Mouse (Mus musculus) spleen, adult 12 weeks (tissue): ENCODE results near the gene Dcpp2.
"Not testable (repeated sequence)": the region's sequence is repeated elsewhere in the genome, so short reads cannot be mapped to it uniquely, and the experiment has no call there.

Source experiments
- DNase-seq: peaks from one replicate; pipeline ENCODE4 v3.0.0; 2022; ENCODE audit warnings: low spot score

Dcpp2 gene

DNA sequence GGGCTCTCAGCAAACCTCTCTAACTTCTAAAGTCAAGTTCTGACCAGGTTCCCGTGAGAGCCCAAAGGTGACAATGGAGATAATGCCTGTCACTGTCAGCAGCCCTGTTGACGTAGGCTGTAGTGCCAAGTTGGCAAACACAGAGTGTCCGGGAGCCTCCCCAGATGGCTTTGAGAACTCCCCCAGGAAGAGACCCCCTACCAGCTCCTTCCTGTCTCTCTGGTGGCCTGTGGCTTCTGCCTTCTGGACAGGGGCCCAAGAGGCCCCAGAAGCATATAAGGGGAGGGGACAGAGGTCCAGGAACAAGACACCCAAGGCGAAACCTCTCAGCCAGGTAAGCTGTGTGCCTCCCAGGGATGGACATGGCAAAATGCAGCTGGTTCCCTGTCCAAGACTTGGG is at the start of gene Dcpp2, which contains the start of gene Dcpp1:
Gene Dcpp2 (plus strand): TSS at position 305 of the 400 bp plus-strand sequence.
Gene Dcpp1 (plus strand): TSS at position 301 of the 400 bp plus-strand sequence.
- DNase-seq: not testable (repeated sequence)

DNA sequence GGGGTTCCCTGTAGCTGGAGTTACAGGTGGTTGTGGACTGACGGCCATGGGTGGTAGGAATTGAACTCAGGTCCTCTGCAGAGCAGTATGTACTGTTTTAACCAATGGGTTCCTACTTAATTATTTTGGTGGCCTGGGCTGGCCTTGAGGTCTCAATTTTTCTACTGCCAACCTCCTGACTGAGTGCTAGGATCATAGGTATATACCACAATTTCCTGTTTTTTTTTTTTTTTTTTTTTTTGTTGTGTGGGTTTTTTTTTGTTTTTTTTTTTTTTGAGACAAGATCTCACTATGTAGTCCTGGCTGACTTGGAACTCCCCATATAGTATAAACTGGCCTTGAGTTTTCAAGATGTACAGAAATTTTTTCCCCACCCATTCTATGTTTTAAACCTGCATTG is 49.5 kb upstream of the Dcpp2 start:
- DNase-seq: no peak

DNA sequence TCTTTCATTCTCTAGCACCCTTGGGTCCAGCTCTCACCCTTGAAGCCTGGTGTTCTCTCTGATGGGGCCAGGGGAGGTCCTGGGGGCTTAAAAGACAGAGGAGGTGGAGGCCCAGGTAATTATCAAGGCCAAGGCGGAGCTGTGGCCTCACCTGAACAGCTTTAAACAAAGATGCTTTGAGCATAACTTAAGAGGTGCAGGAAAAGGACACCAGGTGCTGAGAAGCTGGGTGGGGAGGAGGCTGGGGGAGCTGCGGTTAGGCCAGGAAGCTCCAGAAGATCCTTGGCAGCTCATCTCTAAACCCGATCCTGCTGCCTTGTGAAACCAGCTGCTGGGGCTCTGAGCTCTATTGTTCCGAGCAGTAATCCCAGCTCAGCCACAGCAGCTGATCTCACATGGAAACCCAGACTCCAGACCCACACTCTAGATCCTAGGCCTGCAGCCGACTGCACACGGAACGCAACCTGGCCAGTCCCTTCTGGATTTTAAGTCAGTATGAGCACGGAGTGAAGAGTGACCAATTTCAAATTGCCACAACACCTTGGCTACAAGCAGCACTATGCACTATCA is 44.6 kb upstream of the Dcpp2 start, which contains the start of gene Prss33:
Gene Prss33 (minus strand): TSS at position 51 of the 570 bp plus-strand sequence.
- DNase-seq: no peak

DNA sequence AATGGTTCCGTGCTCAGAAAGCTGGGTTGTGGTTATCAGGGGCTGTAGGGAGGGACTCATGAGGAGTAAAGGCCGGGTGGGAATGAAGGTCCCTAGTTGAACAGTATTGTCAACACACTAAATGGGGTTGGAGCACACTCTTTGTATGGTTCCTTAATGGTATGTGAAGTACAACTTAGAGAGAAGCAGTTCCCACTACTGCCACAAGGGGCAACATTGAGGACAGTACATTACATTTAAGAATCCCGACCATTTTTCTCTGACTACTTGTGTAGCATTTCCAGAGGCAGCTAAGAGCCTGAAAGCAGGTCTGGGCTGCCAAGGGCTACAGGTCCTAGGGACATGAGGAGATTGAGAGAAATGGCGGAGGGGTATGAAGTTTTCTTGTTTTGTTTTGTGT is 39.5 kb upstream of the Dcpp2 start:
- peak; percentile 36 for DNase-seq

DNA sequence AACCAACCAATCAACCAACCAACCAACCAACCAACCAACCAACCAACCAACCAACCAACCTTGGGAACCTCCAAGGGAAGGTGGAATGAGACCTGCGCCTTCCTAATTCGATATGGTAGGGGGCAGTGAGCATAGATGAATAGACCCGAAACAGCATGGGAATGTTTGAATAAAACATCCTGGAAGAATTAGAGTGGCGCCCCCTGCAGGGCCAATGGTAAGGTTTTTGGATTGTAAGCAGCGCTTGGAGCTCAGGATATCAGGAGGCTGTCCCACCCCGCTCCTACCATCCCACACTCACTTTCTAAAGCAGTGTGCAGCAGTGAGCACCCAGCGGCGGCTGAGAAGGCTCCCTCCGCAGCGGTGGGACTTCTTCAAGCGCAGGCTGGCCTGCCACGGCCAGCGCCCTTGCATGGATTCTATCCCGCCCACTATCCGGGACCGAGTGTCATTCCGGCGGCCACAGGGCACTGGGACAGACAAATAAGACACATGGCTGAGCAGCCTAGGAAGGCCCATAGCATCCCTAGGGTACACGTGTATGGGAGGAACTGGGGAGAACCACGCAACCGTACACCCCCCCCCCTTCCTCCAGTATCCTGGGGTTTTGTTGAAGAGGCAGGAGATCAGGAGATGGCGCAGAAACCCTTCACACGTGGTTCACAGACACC is 37.4 kb upstream of the Dcpp2 start:
- no peak for DNase-seq

DNA sequence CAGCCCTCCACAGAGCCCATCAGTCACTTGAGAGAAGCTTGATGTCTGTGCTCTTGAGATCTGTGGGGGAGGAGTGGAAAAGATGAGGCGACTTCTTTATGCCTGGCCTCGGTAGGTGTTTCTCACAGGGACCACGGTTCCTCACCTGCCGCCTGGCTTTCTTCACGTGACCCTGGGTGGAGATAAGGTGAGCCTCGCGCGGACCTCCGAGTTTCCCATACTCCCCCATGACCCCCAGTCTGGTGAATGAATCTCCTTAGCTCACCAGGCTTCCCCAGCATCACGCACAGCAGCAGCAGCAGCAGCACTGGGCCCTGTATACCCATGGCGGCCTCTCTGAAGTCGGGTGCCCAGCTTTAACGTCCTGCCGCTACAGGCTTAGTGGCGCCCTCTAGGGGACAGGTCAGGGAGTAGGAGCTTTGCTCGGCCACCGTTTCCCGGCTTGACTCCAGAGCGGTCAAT is 36.8 kb upstream of the Dcpp2 start, which contains the start of the genes Prss32 and Prss41:
Gene Prss32 (plus strand): TSS at position 44 of the 462 bp plus-strand sequence.
Gene Prss41 (minus strand): TSS at position 361 of the 462 bp plus-strand sequence.
- DNase-seq: peak; percentile 23

DNA sequence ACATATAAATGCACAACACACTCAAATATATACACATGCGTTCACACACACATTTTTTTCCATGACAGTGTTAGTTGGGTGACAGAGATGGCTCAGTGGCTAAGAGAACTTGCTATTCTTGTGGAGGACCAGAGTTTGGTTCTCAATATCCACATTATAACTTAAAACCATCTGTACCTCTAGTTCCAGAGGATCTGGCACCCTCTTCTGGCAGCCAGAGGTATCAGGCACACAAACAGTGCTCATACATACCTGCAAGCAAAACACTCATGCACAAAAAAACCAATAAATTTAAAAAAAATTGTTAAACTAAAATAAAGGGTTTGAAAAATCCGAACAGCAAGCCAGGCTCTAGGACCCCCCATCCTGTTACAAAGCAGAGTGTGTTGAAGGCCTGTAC is 30.7 kb upstream of the Dcpp2 start:
- DNase-seq: no peak

DNA sequence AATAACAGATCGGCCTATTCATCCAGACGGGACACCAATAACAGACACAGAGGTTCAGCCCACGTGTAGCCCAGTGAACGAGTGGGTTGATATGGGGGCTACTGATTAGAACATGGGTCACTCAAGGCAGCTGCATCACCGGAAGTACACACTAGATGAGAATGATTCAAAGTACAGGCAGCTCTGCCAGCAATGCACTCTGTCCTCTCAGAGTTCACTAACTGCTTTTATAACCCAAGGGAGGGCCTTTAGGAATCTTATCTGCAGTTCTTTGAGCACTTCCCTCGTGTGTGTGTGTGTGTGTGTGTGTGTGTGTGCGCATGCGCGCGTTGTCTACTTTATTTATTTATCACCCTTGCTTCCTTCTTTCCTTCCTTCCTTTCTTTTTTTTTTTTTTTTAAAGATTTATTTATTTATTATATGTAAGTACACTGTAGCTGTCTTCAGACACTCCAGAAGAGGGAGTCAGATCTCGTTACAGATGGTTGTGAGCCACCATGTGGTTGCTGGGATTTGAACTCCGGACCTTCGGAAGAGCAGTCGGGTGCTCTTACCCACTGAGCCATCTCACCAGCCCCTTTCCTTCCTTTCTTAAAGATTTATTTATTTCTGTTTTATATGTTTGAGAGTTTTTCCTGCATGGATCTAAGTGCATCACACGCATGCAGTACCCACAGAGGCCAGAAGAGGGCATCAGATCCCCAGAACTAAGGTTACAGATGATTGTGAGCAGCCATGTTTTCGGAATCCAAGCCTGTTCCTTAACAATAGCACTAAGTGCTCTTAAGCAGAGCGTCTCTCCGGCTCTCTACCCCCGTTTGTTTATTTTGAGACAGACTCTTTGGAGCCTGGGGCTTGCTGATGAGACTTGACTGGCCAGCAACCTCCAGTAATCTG is 29.6 kb upstream of the Dcpp2 start:
- peak; percentile 37 for DNase-seq

DNA sequence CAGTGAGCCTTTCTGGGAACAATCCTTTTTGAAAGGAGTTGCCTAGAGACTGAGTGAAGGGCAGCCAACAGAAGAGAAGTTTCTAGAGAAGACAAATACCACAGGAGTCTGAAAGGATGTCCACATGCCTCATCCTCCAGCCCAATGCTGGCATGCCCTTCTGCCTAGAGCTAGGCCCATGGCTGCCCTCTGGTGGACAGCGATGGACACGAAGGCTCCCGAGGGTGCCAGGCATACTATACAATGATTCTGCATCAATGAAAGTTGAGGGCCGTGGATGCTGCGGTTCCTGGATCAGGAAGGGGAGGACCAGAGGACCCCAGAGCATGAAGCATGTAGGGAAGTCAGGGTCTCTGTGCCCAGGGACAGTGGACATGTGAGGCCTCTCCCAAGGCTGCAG is 27.4 kb upstream of the Dcpp2 start:
- peak; percentile 30 for DNase-seq

DNA sequence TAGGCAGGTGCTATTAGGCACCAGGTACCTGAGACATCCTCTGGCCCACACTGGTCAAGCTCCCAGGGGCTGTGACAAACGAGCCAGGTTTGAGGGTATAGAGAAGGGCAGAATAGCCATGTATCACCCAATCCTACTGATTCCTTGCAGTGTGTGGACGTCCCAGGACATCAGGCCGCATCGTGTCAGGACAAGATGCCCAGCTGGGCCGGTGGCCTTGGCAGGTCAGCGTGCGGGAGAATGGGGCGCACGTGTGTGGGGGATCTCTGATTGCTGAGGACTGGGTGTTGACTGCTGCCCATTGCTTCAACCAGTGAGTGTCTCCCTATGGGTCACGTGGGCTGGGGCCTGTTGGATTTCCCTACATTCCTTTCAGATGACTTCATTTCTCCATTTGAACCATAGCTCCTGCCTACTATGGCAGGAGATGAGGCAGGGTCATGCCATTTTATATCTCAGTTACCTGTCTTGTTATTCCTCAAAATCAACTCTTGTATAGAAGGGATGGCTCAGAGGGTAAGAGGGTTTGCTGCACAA is 26.4 kb upstream of the Dcpp2 start:
- no peak for DNase-seq

DNA sequence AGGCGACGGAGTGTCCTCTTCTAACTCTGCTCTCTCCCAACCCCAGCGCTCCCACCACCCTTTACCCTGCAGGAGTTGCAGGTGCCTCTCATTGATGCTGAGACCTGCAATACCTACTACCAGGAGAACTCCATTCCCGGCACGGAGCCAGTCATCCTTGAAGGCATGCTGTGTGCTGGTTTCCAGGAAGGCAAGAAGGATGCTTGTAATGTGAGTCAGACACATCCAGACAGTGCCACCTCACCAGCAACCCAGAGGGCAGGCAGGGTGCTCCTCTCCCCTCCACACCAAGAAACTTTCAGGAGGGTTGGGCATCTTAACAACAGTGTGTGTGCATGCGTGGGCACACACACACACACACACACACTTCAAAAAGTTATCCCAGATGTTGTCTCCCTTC is 23.5 kb upstream of the Dcpp2 start:
- DNase-seq: no peak

DNA sequence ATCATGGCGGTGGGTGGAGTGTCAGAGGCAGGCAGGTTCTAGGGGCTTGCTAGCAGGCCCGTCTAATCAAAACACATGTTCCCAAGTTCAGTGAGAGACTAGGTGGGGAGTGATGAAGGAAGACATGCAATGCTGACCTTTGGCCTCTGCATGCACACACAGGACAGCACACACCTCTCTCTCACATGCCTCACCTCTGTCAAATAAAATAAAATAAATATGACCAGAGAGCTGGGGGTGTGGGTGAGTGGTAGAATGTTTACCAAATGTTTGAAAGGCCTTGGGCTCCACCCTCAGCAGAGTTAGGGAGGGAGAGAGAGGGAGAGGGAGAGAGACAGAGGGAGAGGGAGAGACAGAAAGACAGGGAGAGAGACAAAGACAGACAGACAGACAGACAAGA is 22.8 kb upstream of the Dcpp2 start:
- no peak for DNase-seq

DNA sequence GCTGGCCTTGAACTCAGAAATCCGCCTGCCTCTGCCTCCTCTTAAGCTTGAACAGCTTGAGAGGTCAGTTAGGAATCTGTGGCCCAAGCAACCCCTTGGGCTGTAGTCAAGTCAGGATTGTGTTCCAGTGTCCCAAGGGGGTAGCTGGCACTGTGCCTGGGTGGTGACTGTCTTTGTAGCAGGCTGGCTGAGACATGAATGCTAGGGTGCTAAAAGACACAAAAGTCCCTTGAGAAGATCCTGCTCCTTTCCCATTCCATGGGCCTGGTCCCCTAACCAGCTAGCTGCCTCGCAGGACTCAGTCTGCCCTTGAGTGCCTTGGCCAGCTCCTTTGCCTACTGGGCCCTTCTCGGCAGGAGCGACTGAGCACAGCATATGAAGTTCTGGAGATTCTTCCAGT is 17.8 kb upstream of the Dcpp2 start:
- DNase-seq: no peak

DNA sequence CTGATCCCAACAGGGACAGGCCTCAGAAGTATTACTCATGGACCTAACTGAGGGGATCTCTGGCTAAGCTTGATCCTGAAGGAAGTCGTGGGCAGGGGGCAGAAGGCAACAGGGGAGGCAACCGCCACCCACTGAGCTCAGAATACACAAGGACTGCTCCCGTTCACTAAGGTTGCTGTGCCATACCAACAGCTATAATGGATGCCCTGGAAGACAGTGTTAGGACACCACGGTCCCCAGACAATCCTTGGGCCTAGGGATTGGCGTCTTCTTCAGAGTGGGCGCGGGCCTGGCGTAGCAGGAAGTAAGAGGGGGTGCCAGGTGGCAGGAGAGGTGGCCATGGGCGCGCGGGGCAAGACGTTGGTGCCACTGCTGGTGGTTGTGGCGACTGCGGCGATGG is 12.9 kb upstream of the Dcpp2 start, which contains the start of gene Prss21:
Gene Prss21 (plus strand): TSS at position 301 of the 400 bp plus-strand sequence.
- DNase-seq: no peak

DNA sequence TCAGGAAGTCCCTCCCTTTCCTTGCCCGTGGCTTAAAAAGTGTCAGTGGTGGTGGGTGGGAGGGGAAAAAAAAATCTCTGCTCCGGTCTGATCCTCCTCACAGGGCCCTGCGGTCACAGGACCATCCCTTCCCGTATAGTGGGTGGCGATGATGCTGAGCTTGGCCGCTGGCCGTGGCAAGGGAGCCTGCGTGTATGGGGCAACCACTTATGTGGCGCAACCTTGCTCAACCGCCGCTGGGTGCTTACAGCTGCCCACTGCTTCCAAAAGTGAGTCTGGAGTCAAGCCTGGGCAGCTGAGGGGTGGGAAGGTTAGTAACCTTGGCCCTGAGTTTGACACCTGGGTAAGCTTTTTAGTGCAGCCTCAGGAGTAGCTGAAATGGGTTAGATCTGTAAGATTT is 12.2 kb upstream of the Dcpp2 start:
- no peak for DNase-seq

DNA sequence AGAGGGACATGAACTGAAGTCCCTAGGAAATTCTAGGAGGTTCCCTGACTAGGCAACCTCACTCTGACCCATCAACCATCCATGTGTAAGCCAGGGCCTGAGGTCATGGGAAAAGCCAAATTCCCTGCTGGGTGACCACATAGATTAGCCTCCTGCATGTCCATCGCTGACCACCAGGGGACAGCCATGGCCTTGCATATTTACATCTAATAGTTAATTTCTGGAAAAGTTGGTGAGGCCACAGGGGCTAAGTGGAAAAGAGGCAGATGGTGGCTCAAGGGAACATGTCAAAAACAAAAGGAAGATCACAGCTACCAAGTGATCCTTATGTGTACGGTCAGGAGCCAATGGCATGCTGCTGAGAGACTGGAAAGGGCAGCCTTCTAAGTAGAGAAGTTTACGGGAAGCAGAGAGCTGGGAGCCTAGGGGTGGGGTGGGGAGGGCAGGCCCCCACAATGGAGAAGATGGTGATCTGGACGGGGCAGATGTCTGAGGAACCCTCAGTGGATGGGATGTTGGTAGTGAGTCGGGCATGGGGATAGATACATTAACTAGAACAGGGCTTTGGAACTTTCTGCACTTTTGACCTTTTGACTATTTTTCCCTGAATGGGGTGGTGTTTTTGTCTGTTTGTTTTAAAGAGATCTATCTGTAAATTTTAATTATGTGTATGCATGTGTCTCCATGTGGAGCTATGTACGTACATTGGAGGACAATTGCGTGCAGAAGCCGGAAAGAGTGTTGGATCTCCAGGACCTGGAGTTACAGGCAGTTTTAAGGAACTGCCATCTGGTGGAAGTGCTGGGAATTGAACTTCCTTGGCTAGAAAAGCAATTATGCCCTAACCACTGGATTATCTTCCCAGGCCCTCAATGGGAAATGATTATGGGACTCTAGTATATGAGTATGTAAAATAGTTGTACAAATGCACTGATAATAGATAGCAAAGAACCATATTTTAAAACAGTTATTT is 6.5 kb upstream of the Dcpp2 start:
- DNase-seq: no peak

DNA sequence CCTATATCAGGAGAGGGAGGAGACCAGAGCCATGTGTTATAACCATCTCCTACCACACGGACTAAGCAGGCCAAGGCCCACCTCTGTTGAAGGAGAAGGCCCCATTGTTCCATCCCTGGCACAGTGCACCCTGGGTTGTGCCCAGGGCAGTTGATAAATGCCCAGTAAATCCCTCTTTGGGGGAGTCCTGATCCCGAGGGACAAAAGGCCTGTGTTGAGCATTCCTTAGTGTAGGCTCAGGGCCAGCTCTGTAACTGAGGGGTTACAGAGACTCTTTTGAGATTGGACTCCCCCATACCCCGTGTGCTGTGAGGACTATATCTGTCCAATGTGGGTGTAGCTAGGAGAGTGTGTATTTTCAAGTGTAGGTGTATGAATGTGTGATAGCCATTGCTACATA is 3.9 kb upstream of the Dcpp2 start:
- no peak for DNase-seq

DNA sequence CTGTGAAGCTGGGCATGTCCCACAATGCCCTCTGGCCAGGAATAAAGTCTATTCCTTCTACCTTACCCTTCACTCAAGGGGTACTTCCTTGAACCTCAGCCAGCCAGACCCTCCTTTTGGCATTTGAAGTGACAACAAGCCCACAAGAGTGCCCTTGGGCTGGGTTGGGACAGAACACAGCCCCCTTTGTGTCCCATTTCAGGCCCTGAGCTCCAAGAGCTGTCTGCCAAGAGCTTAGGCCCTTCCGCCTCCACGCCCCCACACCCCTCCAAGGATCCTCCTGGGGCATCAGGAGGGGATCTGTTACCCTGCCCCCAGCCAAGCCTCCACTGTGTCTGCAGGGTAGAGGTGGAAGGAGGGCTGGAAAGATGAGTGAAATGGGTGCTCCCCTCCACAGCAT is 3.5 kb upstream of the Dcpp2 start:
- DNase-seq: no peak

DNA sequence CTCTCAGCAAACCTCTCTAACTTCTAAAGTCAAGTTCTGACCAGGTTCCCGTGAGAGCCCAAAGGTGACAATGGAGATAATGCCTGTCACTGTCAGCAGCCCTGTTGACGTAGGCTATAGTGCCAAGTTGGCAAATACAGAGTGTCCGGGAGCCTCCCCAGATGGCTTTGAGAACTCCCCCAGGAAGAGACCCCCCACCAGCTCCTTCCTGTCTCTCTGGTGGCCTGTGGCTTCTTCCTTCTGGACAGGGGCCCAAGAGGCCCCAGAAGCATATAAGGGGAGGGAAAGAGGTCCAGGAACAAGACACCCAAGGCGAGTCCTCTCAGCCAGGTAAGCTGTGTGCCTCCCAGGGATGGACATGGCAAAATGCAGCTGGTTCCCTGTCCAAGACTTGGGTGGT is 36.5 kb downstream of the Dcpp2 start, which contains the start of gene Dcpp3:
Gene Dcpp3 (plus strand): TSS at position 301 of the 400 bp plus-strand sequence.
- not testable (repeated sequence) for DNase-seq

DNA sequence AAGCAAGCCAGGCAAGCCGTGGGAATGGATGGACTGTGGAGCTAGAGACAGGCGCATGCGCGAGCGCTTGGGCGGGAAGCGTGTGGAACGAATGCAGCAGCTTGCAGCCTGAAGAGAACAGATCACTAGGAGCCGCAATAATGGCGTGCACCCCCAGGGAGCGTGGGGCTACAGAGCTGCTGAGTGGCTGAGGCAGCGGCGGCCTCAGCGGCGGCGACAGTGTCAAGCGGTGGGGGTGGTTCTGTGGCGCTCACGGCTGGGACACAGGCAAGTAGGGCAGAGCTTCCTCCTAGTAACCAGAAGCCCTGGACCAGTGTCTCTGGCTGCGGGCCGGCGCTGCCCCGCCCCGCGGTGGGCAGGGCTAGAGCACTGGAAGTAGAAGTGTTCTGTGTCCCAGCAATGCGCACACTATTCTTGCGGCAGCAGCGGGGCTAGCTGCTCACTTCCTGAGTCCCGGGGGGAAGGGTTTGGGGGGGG is 43.9 kb downstream of the Dcpp2 start:
- DNase-seq: peak; percentile 75

DNA sequence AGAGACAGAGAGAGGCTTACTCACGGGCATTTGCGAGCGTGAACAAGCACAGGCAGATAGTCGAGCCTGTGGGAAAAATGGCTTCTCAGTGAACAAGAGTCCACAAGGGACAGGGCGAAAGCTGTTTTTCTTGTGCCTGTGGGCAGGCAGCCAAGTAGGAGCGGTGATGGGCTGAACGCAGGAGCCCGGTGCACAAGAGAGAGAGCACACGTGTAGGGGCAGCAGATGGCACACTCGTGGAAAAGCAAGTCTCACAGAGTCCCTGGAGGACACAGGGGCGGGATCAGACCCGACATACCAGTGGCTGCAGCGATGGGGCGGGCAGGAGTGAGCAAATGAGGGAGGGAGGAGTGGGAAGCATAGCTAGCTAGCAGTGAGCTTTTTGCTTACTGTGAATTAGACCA is 44.4 kb downstream of the Dcpp2 start:
- peak; percentile 22 for DNase-seq
